Mouse (Mus musculus): ENCODE measurements around the gene Dkkl1.

DNA sequence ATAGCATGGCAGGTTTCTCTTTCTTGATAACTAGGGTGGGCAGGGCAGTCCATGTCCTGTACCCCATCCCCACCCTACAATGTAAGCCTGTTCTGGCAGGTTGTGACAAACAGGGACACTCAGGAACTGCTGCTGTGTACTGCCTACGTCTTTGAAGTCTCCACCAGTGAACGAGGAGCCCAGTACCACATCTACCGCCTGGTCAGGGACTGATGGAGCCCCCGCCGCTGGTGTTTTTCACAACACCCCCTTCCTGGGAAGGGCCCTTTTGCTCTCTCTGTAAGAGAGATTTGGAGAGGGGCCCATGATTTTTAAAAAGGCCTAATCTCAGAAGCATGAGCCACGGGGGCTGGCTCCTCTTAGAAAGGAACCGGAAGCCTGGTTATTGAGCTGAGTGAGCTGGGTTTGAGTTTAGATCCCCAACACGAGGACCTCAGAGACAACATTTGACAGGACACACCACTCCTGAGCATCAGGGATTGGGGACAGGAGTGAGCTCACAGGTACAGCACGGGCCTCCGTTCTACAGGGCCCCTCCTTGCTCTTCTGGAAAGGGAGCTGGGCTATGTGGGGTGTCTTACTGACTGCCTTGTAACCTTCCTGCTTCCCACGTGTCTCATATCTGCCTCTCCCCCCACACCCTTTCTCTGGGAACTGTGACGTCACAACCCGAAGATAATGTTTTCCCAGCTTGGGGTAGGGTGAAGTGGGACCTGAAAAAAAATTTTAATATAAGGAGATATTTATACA, 20.9 kb upstream of the Dkkl1 start:
- TF ChIP-seq CTCF (IDR thresholded peaks at IDR 0.05; ENCODE audit: low read depth, low read length) = no peak
- TF ChIP-seq POLR2A (IDR thresholded peaks at IDR 0.05; ENCODE audit: insufficient read depth, low read length) = no peak
- TF ChIP-seq EP300 (IDR thresholded peaks at IDR 0.05; ENCODE audit: insufficient read depth, low read depth, low read length) = no peak
